Comparison of ENCODE assay signal across 26 mouse cellular contexts in genomic region chr2:52394529-52394928, GRCm38 (mm10). TPM values are rescaled to one million over a fixed set of nuclear protein-coding genes. Genes with fewer than 3 reads are reported as not detected.
DNase-seq lines count a peak whose midpoint lies in the region; ATAC-seq and TF ChIP-seq lines count a peak whose summit lies in the region.
"Had no signal": no experiment of that assay in that cellular context is flagged by ENCODE, and none has a peak within 500 bp of the region (broad histone marks: within the 10 kb centered on the region; RNA-seq: fewer than 3 reads in every experiment).

No protein-coding gene starts in this region.

- 87% methylated on average over 5 of the region's 5 CpGs for WGBS in forebrain, postnatal 0 days
- WGBS in forebrain, embryonic 14.5 days: 86% methylated on average over 5 of the region's 5 CpGs

- no peak overlapping the region for H3K27ac ChIP-seq in forebrain, postnatal 0 days (ENCODE audit: low read depth, low read length)
- no peak overlapping the region for H3K27ac ChIP-seq in forebrain, embryonic 14.5 days (ENCODE audit: low read depth, low read length)
- H3K27ac ChIP-seq: embryonic facial prominence, embryonic 12.5 days; forebrain, embryonic 10.5 days; heart, embryonic 13.5 days; kidney, embryonic 15.5 days; layer of hippocampus, adult 2 months; limb, embryonic 13.5 days; macrophage; midbrain, embryonic 10.5 days; midbrain, embryonic 15.5 days had no signal

- 0 out of 2 replicates have a peak, but pooled peaks cover 4% of the 10 kb centered on the region for H3K36me3 ChIP-seq in forebrain, postnatal 0 days (ENCODE audit: insufficient read depth)
- H3K36me3 ChIP-seq in forebrain, embryonic 14.5 days (ENCODE audit: control insufficient read depth, insufficient read depth, low read length): peaks cover 6% of the 10 kb centered on the region
- H3K36me3 ChIP-seq: midbrain, embryonic 15.5 days had no signal

- ATAC-seq in forebrain, postnatal 0 days: peak; percentile 29; the same call in 1 of the 2 replicates
- ATAC-seq in forebrain, embryonic 14.5 days: no peak
- ATAC-seq in megakaryocyte progenitor cell, adult 5-6 weeks (replicated peaks; ENCODE audit: poor library complexity): peak; percentile 50; the same call in 1 of the 2 replicates
- ATAC-seq: hindbrain, embryonic 16.5 days; liver, postnatal 0 days; midbrain, embryonic 15.5 days had no signal

- no peak overlapping the region for H3K4me2 ChIP-seq in forebrain, postnatal 0 days (ENCODE audit: low read depth)
- no peak overlapping the region for H3K4me2 ChIP-seq in forebrain, embryonic 14.5 days (ENCODE audit: low read length)
- H3K4me2 ChIP-seq: embryonic facial prominence, embryonic 12.5 days; heart, embryonic 13.5 days; kidney, embryonic 15.5 days; limb, embryonic 13.5 days; liver, embryonic 11.5 days; midbrain, embryonic 15.5 days had no signal

- H3K9me3 ChIP-seq in forebrain, postnatal 0 days (ENCODE audit: low read length): no peaks in the 10 kb centered on the region
- no peaks in the 10 kb centered on the region for H3K9me3 ChIP-seq in forebrain, embryonic 14.5 days (replicated peaks; ENCODE audit: control insufficient read depth, low read length)
- H3K9me3 ChIP-seq: embryonic facial prominence, embryonic 12.5 days; forebrain, embryonic 10.5 days; heart, embryonic 13.5 days; kidney, embryonic 15.5 days; limb, embryonic 13.5 days; midbrain, embryonic 10.5 days; midbrain, embryonic 15.5 days had no signal

- no peaks in the 10 kb centered on the region for H3K4me1 ChIP-seq in forebrain, postnatal 0 days (ENCODE audit: insufficient read depth)
- H3K4me1 ChIP-seq in forebrain, embryonic 14.5 days (ENCODE audit: control insufficient read depth, insufficient read depth, low read length): no peaks in the 10 kb centered on the region
- H3K4me1 ChIP-seq: embryonic facial prominence, embryonic 12.5 days; forebrain, embryonic 10.5 days; heart, embryonic 13.5 days; kidney, embryonic 15.5 days; limb, embryonic 13.5 days; midbrain, embryonic 10.5 days; midbrain, embryonic 15.5 days had no signal

- DNase-seq in forebrain, postnatal 0 days: no peak
- no peak for DNase-seq in forebrain, embryonic 14.5 days (ENCODE audit: low spot score)
- DNase-seq in right cerebral cortex, adult 18-20 months: peak; percentile 19
- no peak for DNase-seq in right cerebral cortex, postnatal 4 days
- DNase-seq in T-cell, adult 2 months (ENCODE audit: low spot score): no peak
- no peak for DNase-seq in adrenal gland, adult (ENCODE audit: inconsistent age in 2 of 2, low spot score in 1 of 2)
- DNase-seq: adrenal gland, postnatal 10 days; cerebellum, adult 11 months; cerebellum, adult 9-10 months; cerebellum, postnatal 36 days; heart, postnatal 14 days; kidney, adult 18-20 months; liver, postnatal 0 days; thymus, postnatal 25 days had no signal

- no peak for TF ChIP-seq CTCF in forebrain, postnatal 0 days (IDR thresholded peaks at IDR 0.05; ENCODE audit: low read depth)

- no peak overlapping the region for H3K4me3 ChIP-seq in forebrain, postnatal 0 days (ENCODE audit: low read depth, low read length)
- no peak overlapping the region for H3K4me3 ChIP-seq in forebrain, embryonic 14.5 days (ENCODE audit: low read depth, low read length)
- H3K4me3 ChIP-seq: embryonic facial prominence, embryonic 12.5 days; forebrain, embryonic 10.5 days; heart, embryonic 13.5 days; kidney, embryonic 15.5 days; layer of hippocampus, adult 2 months; limb, embryonic 13.5 days; midbrain, embryonic 10.5 days; midbrain, embryonic 15.5 days had no signal

- no peaks in the 10 kb centered on the region for H3K27me3 ChIP-seq in forebrain, postnatal 0 days (ENCODE audit: insufficient read depth, low read length)
- no peaks in the 10 kb centered on the region for H3K27me3 ChIP-seq in forebrain, embryonic 14.5 days (replicated peaks; ENCODE audit: control insufficient read depth, insufficient read depth, low read length)
- H3K27me3 ChIP-seq: embryonic facial prominence, embryonic 12.5 days; heart, embryonic 13.5 days; kidney, embryonic 15.5 days; limb, embryonic 13.5 days; midbrain, embryonic 15.5 days had no signal

- H3K9ac ChIP-seq in forebrain, postnatal 0 days: no peak overlapping the region
- H3K9ac ChIP-seq in forebrain, embryonic 14.5 days (ENCODE audit: low read length): no peak overlapping the region
- H3K9ac ChIP-seq: embryonic facial prominence, embryonic 12.5 days; heart, embryonic 13.5 days; kidney, embryonic 15.5 days; limb, embryonic 13.5 days; liver, postnatal 0 days; midbrain, embryonic 15.5 days had no signal

RNA-seq across cellular contexts. Expression of gene Neb, which starts 16.3 kb away (rescaled TPM):
- 4.2 and 8.5 TPM in 2 replicates for total RNA-seq in forebrain, postnatal 0 days (2014; rRNA removed)
- polyA plus RNA-seq in forebrain, postnatal 0 days (2015; fragmentation: Nextera tagmentation; extraction: Ambion mirVana): 3.1 and 5.0 TPM in 2 replicates
- 3.6 and 5.6 TPM in 2 replicates for polyA plus RNA-seq in forebrain, embryonic 14.5 days (2014; fragmentation: Nextera tagmentation; extraction: Ambion mirVana)
- total RNA-seq in megakaryocyte progenitor cell, adult 5-6 weeks (2015): 0.02 TPM in 1 of 2 replicates, not detected in the other
- total RNA-seq in megakaryocyte progenitor cell, adult 5-6 weeks (2017): 0.29 and 1.0 TPM in 2 replicates

RNA-seq across cellular contexts. Expression of gene Arl5a, which starts 30.2 kb away (rescaled TPM):
- 75.6 and 87.0 TPM in 2 replicates for total RNA-seq in forebrain, postnatal 0 days (2014; rRNA removed)
- 27.1 and 31.0 TPM in 2 replicates for polyA plus RNA-seq in forebrain, postnatal 0 days (2015; fragmentation: Nextera tagmentation; extraction: Ambion mirVana)
- 57.6 and 59.1 TPM in 2 replicates for polyA plus RNA-seq in forebrain, embryonic 14.5 days (2014; fragmentation: Nextera tagmentation; extraction: Ambion mirVana)
- 37.6 and 44.5 TPM in 2 replicates for total RNA-seq in megakaryocyte progenitor cell, adult 5-6 weeks (2015)
- 32.3 and 38.0 TPM in 2 replicates for total RNA-seq in megakaryocyte progenitor cell, adult 5-6 weeks (2017)
